Mouse (Mus musculus) megakaryocyte-erythroid progenitor cell, adult 5 weeks (primary cell): ENCODE data around the gene Hnrnpdl. TPM values are rescaled to one million over a fixed set of nuclear protein-coding genes. Genes with fewer than 3 reads are reported as not detected.

Experiments used
- polyA plus RNA-seq: library from polyadenylated mRNA; stranded (reverse); fragments of >175 nt; gene quantifications from 2 replicates; pipeline ENCODE4 v1.2.3, GENCODE M21; 2012

Hnrnpdl gene
- polyA plus RNA-seq: 209 and 316 TPM in 2 replicates

GRCm38 (mm10) chr5:100039602-100040142, at the start of gene Hnrnpdl, which contains the start of gene Enoph1:
TSS of gene Hnrnpdl (minus strand) at chr5:100039664.
TSS of gene Enoph1 (plus strand) at chr5:100039985.

Other genes starting within 250 kb of the Hnrnpdl start
- not detected in 2 replicates for gene Vamp9, start 133.4 kb downstream of the Hnrnpdl start, polyA plus RNA-seq
- 326 and 488 TPM in 2 replicates for gene Hnrnpd, start 60.7 kb downstream of the Hnrnpdl start, polyA plus RNA-seq
- 12.0 and 14.1 TPM in 2 replicates for gene 4930524J08Rik, start 60.6 kb downstream of the Hnrnpdl start, polyA plus RNA-seq
- 63.6 and 67.3 TPM in 2 replicates for gene Enoph1, start 321 bp upstream of the Hnrnpdl start, polyA plus RNA-seq
- gene Tmem150c, start 120.1 kb upstream of the Hnrnpdl start, polyA plus RNA-seq: 0.02 and 0.03 TPM in 2 replicates